Mouse (Mus musculus): ENCODE measurements at regions not wholly inside any gene's neighbourhood (a gene's known extent, or its start where the extent isn't known, plus 50 kb on each side); places are given as distances from the start of the nearest gene placed in this dataset.
A peak's percentile ranks its signal among the peaks of the same experiment; 100 is the strongest.

- no peak for DNase-seq (ENCODE audit: low read depth in 2 of 2, low spot score in 2 of 2)
These were observed 122.7 kb upstream of the Itga4 start for GRCm38 (mm10) chr2:79132518-79132845.

- DNase-seq (ENCODE audit: low read depth in 2 of 2, low spot score in 2 of 2), result no peak
These were observed 120.9 kb upstream of the Itga4 start for GRCm38 (mm10) chr2:79134281-79134680.

GRCm38 (mm10) chr2:79135986-79136385 lies 119.2 kb upstream of the Itga4 start:
- DNase-seq (ENCODE audit: low read depth in 2 of 2, low spot score in 2 of 2), result no peak

GRCm38 (mm10) chr2:79136619-79137458 lies 118.4 kb upstream of the Itga4 start:
- DNase-seq (ENCODE audit: low read depth in 2 of 2, low spot score in 2 of 2), result no peak

- DNase-seq (ENCODE audit: low read depth in 2 of 2, low spot score in 2 of 2), result peak in 1 of 2 experiments; percentile 14
These were observed 117.5 kb upstream of the Itga4 start for GRCm38 (mm10) chr2:79137694-79138171.

GRCm38 (mm10) chr2:79138368-79139109 lies 116.7 kb upstream of the Itga4 start:
- DNase-seq (ENCODE audit: low read depth in 2 of 2, low spot score in 2 of 2), result no peak

- no peak for DNase-seq (ENCODE audit: low read depth in 2 of 2, low spot score in 2 of 2)
These were observed 113.3 kb upstream of the Itga4 start for GRCm38 (mm10) chr2:79141961-79142360.

- DNase-seq (ENCODE audit: low read depth in 2 of 2, low spot score in 2 of 2), result no peak
These were observed 112.0 kb upstream of the Itga4 start for GRCm38 (mm10) chr2:79143196-79143595.

GRCm38 (mm10) chr2:79145897-79146296 lies 109.3 kb upstream of the Itga4 start:
- no peak for DNase-seq (ENCODE audit: low read depth in 2 of 2, low spot score in 2 of 2)

- DNase-seq (ENCODE audit: low read depth in 2 of 2, low spot score in 2 of 2), result no peak
These were observed 108.7 kb upstream of the Itga4 start for GRCm38 (mm10) chr2:79146563-79146962.

GRCm38 (mm10) chr2:79149012-79149698 lies 106.1 kb upstream of the Itga4 start:
- no peak for DNase-seq (ENCODE audit: low read depth in 2 of 2, low spot score in 2 of 2)

- DNase-seq (ENCODE audit: low read depth in 2 of 2, low spot score in 2 of 2), result no peak
These were observed 103.6 kb upstream of the Itga4 start for GRCm38 (mm10) chr2:79151610-79152009.

- no peak for DNase-seq (ENCODE audit: low read depth in 2 of 2, low spot score in 2 of 2)
These were observed 103.1 kb upstream of the Itga4 start for GRCm38 (mm10) chr2:79152031-79152694.

- no peak for DNase-seq (ENCODE audit: low read depth in 2 of 2, low spot score in 2 of 2)
These were observed 102.5 kb upstream of the Itga4 start for GRCm38 (mm10) chr2:79152695-79153057.

GRCm38 (mm10) chr2:79153070-79153469 lies 102.2 kb upstream of the Itga4 start:
- DNase-seq (ENCODE audit: low read depth in 2 of 2, low spot score in 2 of 2), result no peak

- no peak for DNase-seq (ENCODE audit: low read depth in 2 of 2, low spot score in 2 of 2)
These were observed 96.7 kb upstream of the Itga4 start for GRCm38 (mm10) chr2:79158450-79159055.

GRCm38 (mm10) chr2:79159336-79159735 lies 95.9 kb upstream of the Itga4 start:
- no peak for DNase-seq (ENCODE audit: low read depth in 2 of 2, low spot score in 2 of 2)

- peak in 1 of 2 experiments; percentile 4 for DNase-seq (ENCODE audit: low read depth in 2 of 2, low spot score in 2 of 2)
These were observed 82.0 kb upstream of the Itga4 start for GRCm38 (mm10) chr2:79172967-79173919.

- DNase-seq (ENCODE audit: low read depth in 2 of 2, low spot score in 2 of 2), result no peak
These were observed 80.9 kb upstream of the Itga4 start for GRCm38 (mm10) chr2:79174282-79174681.

GRCm38 (mm10) chr2:79180782-79181181 lies 74.4 kb upstream of the Itga4 start:
- DNase-seq (ENCODE audit: low read depth in 2 of 2, low spot score in 2 of 2), result no peak
